Mouse (Mus musculus) mature B cell (primary cell): ENCODE measurements around the gene Olfr605.
"Not testable (repeated sequence)": the region's sequence is repeated elsewhere in the genome, so short reads cannot be mapped to it uniquely, and the experiment has no call there.

Source experiments
- in situ Hi-C: fragments of 300-500 bp; cut with MboI; formaldehyde crosslinking; loops from 2 replicates; pipeline ENCODE4 v1.14.3; 2019

The Olfr605 gene

DNA sequence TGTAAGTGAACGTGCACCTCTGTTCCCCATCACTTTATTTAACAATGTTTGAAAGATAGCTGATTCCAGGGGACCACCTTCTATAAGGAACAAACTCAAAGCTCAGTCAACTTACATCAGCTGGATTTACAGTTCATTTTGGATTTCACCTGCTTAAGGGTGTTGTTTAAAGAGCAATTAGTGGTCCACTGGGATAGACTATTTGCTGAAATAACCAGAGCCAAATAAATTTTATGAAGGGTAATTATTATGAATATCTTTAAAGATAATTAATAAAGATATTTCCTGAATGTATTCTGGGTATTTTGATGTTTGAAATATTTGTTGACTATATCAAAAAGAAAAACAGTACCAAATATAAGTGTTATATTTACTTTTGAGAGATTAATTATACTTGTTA is at the start of gene Olfr605:
Gene Olfr605 (minus strand): TSS at position 101 of the 400 bp plus-strand sequence.
- in situ Hi-C loops: no loop called here

DNA sequence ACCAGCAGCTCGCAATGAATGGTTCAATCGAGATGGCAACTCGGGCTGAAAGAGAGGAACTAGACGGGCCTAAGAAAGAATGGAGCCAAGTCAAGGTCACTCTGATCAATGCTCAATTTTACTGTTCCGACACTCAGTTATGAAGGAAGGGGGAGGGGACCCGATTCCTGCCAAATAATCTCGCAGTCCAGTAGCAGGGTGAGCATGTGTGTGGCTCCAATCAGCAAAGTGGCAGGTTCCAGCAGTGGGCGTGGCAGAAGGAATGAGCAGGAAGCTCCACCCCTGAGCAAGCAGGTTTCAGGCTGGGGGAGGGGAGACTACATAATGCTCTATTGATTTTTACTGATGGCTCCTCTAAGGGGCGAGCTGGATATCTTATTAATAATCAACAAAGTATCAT is 31.9 kb upstream of the Olfr605 start:
- in situ Hi-C loops: not testable (repeated sequence)

DNA sequence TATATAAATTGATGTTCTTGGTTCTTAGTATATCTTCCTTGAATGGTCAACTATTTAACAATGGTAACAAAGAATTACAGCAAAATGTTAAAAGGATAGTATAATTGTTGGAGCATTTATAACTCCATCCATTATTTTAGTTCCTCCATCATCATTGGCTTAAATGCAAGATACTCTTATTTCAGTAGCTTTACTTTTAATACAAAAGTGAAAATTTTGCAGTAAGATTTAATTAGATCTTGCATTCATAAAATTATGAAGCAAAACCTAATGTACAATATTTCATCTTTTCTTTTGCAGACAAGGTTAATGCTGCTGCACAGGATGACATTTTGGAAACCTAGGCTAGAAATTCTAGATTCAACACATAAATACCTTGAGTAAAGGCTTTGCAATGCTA is 24.3 kb upstream of the Olfr605 start, which contains the start of gene Olfr608:
Gene Olfr608 (plus strand): TSS at position 301 of the 400 bp plus-strand sequence.
- in situ Hi-C loops: no loop called here

DNA sequence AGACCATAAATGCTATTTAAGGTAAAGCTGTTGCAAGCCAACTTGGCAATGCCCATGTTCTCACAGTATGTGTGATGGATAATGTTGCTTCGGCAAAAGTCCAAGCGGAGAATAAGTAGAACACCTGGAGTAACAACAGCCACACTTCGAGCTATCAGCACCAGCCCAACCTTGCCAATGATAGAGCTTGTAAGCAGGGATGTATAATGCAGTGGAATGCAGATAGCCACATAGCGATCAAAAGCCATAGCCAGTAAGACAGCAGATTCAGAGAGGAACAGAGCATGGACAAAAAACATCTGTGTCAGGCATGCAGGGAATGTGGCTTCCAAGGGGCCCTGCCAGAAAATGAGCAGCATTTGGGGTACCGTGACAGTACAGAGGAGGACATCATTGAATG is 15.4 kb upstream of the Olfr605 start:
- in situ Hi-C loops: no loop called here

DNA sequence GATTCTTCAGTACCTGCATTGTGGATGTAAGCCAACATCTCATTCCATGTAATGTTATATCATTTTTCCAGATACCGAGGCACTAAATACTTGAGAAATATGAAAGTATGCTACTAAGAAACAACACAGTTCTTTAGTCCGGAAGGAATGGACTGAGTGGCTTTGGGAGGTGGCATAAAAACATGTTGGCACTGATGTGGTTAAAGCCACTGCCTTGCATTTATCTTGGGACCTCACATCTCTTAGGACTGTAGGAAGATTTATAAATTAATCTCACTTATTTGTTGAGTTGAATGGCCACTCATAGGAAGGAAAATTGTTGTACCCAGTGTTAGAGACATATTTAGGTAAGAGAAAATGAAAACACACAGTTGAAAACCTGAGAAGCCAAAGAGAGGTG is 3.5 kb upstream of the Olfr605 start, which contains the start of gene Olfr606:
Gene Olfr606 (plus strand): TSS at position 301 of the 400 bp plus-strand sequence.
- in situ Hi-C loops: no loop called here

DNA sequence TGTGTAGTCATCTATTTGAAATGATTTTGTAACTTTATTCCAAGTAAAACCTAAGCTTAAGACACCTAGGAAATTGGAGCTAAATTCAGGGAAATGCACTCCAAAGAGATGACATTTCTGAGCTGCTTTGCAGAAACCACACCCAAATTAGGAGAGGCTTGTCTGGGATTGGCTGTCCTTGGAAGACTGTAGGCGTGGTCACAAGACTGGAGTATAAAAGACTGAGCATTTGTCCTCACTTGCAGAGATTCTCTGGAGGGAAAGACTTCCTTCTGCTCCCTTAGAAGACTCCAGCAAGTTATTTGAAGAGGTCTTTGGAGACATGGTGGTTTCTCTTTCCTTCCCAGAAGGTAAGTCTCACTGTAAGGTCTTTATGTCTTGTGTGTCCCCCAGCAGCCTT is 30.5 kb downstream of the Olfr605 start, which contains the start of gene Usp17lc:
Gene Usp17lc (plus strand): TSS at position 301 of the 400 bp plus-strand sequence.
- in situ Hi-C loops: not testable (repeated sequence)

DNA sequence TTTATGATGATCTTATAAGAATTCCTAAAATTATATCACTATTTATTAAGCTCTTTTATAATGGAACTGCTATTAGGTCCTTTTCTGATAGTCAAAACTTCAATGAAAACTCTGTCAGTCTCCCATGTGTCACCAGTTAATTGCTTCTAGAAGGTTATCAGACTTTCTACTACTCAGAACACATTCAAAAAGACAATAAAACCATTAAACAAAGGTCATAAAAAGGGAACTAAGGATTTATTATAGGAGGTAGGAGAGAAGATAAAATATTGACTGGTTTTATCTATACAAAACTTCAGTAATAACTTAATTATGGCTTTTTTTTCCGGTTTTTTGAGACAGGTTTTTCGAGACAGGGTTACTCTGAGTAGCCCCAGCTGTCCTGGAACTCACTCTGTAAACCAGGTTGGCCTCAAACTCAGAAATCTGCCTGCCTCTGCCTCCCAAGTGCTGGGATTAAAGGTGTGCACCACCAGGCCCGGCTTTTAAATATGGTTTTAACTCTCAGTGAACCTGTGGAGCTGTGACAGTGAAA is 38.7 kb downstream of the Olfr605 start:
- in situ Hi-C loops: not testable (repeated sequence)

DNA sequence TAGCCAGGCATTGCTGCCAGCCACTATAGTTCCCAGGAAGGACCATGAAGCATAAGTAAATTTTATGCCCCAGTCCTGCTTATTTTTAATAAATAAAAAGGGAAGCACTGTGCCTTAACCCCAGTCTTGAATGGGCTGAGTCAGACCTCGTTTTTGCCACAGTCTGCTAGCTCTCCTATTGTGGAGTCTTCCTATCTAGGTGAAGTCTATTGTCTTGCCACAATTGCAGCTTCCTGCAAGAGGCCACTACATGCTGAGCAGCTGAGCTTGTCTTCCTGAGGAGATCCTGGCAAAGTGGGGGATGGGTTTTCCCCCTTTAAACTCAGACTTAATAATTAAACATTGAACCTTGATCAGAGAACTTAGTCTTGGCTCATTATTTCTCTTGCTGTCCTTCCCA is 46.3 kb downstream of the Olfr605 start:
- in situ Hi-C loops: no loop called here

DNA sequence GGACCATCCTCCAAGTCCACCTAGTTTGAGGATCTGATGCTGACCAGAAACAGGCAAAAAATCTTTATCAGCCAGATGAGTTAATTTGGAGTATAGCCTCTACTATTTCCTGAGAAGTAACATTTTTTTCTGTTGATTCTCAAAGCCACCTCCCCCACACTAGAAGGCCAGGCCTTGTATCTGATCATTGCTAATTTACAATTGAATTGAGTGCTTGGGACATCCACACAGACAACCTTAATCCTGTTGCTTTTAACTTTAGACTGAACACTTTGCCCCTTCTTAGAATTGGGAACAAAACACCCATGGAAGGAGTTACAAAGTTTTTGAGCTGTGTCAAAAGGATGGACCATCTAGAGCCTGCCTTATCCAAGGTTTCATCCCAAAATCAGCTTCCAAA is 47.5 kb downstream of the Olfr605 start:
- in situ Hi-C loops: no loop called here
